ENCODE assay signal across 13 mouse cellular contexts in the genomic region with DNA sequence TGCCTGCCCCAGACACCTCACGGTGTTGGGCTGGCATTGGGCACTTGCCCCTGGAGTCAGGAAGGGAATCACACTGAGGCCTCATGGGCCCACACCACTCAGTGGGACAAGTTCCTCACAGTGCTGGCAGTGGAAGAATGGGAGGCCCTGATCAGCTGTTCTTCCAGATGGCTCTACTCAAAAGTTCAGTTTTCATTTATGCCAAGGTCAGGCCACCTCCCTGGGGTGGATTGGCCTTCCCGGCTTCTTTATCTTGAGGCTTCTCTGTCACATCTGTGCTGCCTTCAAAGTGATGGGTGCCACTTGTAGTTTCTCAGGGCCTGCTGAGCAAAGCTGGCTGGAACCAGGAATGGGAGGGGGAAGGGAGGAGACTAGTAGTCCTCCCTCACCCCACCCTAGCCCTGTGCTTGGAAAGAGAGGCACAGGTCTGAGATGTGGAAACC. TPM values are rescaled to one million over a fixed set of nuclear protein-coding genes. Genes with fewer than 3 reads are reported as not detected.
DNase-seq lines count a peak whose midpoint lies in the region; ATAC-seq and TF ChIP-seq lines count a peak whose summit lies in the region.
"Had no signal": no experiment of that assay in that cellular context is flagged by ENCODE, and none has a peak within 500 bp of the region (broad histone marks: within the 10 kb centered on the region; RNA-seq: fewer than 3 reads in every experiment).

No protein-coding gene starts in this region.

- H3K4me2 ChIP-seq in heart, postnatal 0 days (ENCODE audit: low read depth, low read length), result no peak overlapping the region
- H3K4me2 ChIP-seq: limb, embryonic 12.5 days; midbrain, embryonic 15.5 days had no signal

- no peaks in the 10 kb centered on the region for H3K9me3 ChIP-seq in heart, postnatal 0 days (replicated peaks; ENCODE audit: control insufficient read depth, low read length)
- H3K9me3 ChIP-seq: limb, embryonic 12.5 days; midbrain, embryonic 15.5 days had no signal

- TF ChIP-seq EP300 in heart, postnatal 0 days (IDR thresholded peaks at IDR 0.05; ENCODE audit: low read depth), result 0 out of 2 replicates have a peak, but pooled peaks have one; percentile 20

- peak overlapping the region; percentile 34; the same call in 1 of the 2 replicates for H3K9ac ChIP-seq in heart, postnatal 0 days (replicated peaks; ENCODE audit: low read depth, low read length)
- H3K9ac ChIP-seq: limb, embryonic 12.5 days; midbrain, embryonic 15.5 days had no signal

- no peaks in the 10 kb centered on the region for H3K36me3 ChIP-seq in heart, postnatal 0 days (replicated peaks; ENCODE audit: control insufficient read depth, insufficient read depth, low read length)
- H3K36me3 ChIP-seq in thymus, adult 2 months (ENCODE audit: control insufficient read depth, insufficient read depth, low read length), result no peaks in the 10 kb centered on the region
- H3K36me3 ChIP-seq: limb, embryonic 12.5 days; midbrain, embryonic 15.5 days had no signal

- H3K4me1 ChIP-seq in heart, postnatal 0 days (ENCODE audit: control insufficient read depth, insufficient read depth), result peaks cover 44% of the 10 kb centered on the region
- H3K4me1 ChIP-seq in thymus, adult 2 months (replicated peaks; ENCODE audit: control insufficient read depth, insufficient read depth, low read length), result no peaks in the 10 kb centered on the region
- H3K4me1 ChIP-seq: limb, embryonic 12.5 days; midbrain, embryonic 15.5 days had no signal

- TF ChIP-seq POLR2A in thymus, adult 2 months (IDR thresholded peaks at IDR 0.05; ENCODE audit: control insufficient read depth, extremely low read depth, insufficient read depth, low read length, poor library complexity), result no peak

- H3K27me3 ChIP-seq in heart, postnatal 0 days (ENCODE audit: control insufficient read depth, insufficient read depth, low read length), result no peaks in the 10 kb centered on the region
- no peaks in the 10 kb centered on the region for H3K27me3 ChIP-seq in thymus, adult 2 months (ENCODE audit: control insufficient read depth, insufficient read depth, low read length)
- H3K27me3 ChIP-seq: limb, embryonic 12.5 days; midbrain, embryonic 15.5 days had no signal

- no peak overlapping the region for H3K4me3 ChIP-seq in heart, postnatal 0 days (ENCODE audit: low read depth, low read length)
- no peak overlapping the region for H3K4me3 ChIP-seq in thymus, adult 2 months (ENCODE audit: control insufficient read depth, insufficient read depth, low read length)
- H3K4me3 ChIP-seq: limb, embryonic 12.5 days; midbrain, embryonic 15.5 days had no signal

- DNase-seq in kidney, postnatal 4 days, result peak; percentile 27 to 48
- DNase-seq in kidney, postnatal 14 days, result no peak
- peak; percentile 67 to 78 for DNase-seq in heart, adult 18-20 months
- DNase-seq in heart, postnatal 0 days (ENCODE audit: low spot score), result peak; percentile 76
- no peak for DNase-seq in thymus, adult 2 months
- DNase-seq: cerebellum, postnatal 25 days; kidney, adult 9 months had no signal

- peak overlapping the region; percentile 94 for H3K27ac ChIP-seq in heart, postnatal 0 days (ENCODE audit: low read depth)
- no peak overlapping the region for H3K27ac ChIP-seq in thymus, adult 2 months (ENCODE audit: control insufficient read depth, insufficient read depth, low read length)
- H3K27ac ChIP-seq: limb, embryonic 12.5 days; midbrain, embryonic 15.5 days had no signal

- peak; percentile 81 for ATAC-seq in heart, postnatal 0 days (ENCODE audit: insufficient read depth, low read depth)
- peak; percentile 65 for ATAC-seq in megakaryocyte progenitor cell, adult 5-6 weeks (replicated peaks; ENCODE audit: poor library complexity)
- ATAC-seq in monocyte, adult 5-6 weeks (replicated peaks; ENCODE audit: insufficient number of reproducible peaks, low FRiP score, low TSS enrichment, poor library complexity, severe bottlenecking), result no peak

- TF ChIP-seq CTCF in heart, postnatal 0 days (IDR thresholded peaks at IDR 0.05; ENCODE audit: low read depth), result no peak
- no peak for TF ChIP-seq CTCF in thymus, adult 2 months (IDR thresholded peaks at IDR 0.05; ENCODE audit: borderline replicate concordance, control insufficient read depth, extremely low read depth, insufficient read depth, low read length, poor library complexity)

- 30% methylated on average over 2 of the region's 2 CpGs for WGBS in heart, postnatal 0 days
- WGBS in thymus, adult 2 months, result 92% methylated on average over 2 of the region's 2 CpGs

RNA-seq across cellular contexts. Expression of gene Nt5dc3, which starts 14.7 kb away (rescaled TPM):
- 10 to 100 TPM; 33.7 to 35.6 TPM for total RNA-seq in heart, adult 18-20 months (2021)
- total RNA-seq in heart, postnatal 0 days (2014; rRNA removed; ENCODE audit: low replicate concordance), result 22.4 and 31.8 TPM in 2 replicates
- polyA plus RNA-seq in heart, postnatal 0 days (2015; fragmentation: Nextera tagmentation; extraction: Ambion mirVana), result 3.4 and 4.2 TPM in 2 replicates
- 3.4 and 4.2 TPM in 2 replicates for total RNA-seq in megakaryocyte progenitor cell, adult 5-6 weeks (2015)
- 3.0 and 3.2 TPM in 2 replicates for total RNA-seq in megakaryocyte progenitor cell, adult 5-6 weeks (2017)
- 2.2 to 4.7 TPM (median 2.6 TPM) in 3 replicates for total RNA-seq in monocyte, adult 5-6 weeks (2017)
- 6.7 and 7.5 TPM in 2 replicates for polyA plus RNA-seq in thymus, adult 2 months (2012; rRNA removed)

RNA-seq across cellular contexts. Expression of gene Gm49358, which starts 29.8 kb away (rescaled TPM):
- total RNA-seq in heart, adult 18-20 months (2021), result 10 to 100 TPM; 13.3 to 16.2 TPM
- 11.4 and 36.1 TPM in 2 replicates for total RNA-seq in heart, postnatal 0 days (2014; rRNA removed; ENCODE audit: low replicate concordance)
- not detected in 2 replicates for polyA plus RNA-seq in heart, postnatal 0 days (2015; fragmentation: Nextera tagmentation; extraction: Ambion mirVana)
- not detected in 2 replicates for total RNA-seq in megakaryocyte progenitor cell, adult 5-6 weeks (2015)
- total RNA-seq in megakaryocyte progenitor cell, adult 5-6 weeks (2017), result 0.21 TPM in 1 of 2 replicates, not detected in the other
- 1.6 TPM in 1 of 3 replicates, not detected in the others for total RNA-seq in monocyte, adult 5-6 weeks (2017)
- polyA plus RNA-seq in thymus, adult 2 months (2012; rRNA removed), result not detected in 2 replicates
- polyA plus RNA-seq: forebrain, embryonic 11.5 days; limb, embryonic 12.5 days; midbrain, embryonic 15.5 days; urinary bladder, adult 2 months had no signal

Comparison
In these comparisons a context has a peak if more than half of its experiments do, and no peak if none do; other contexts are left out.
1. DNase-seq: peak in kidney, postnatal 4 days (2 of 2), heart, adult 18-20 months (2 of 2) and heart, postnatal 0 days (single experiment); none in kidney, postnatal 14 days (single experiment) and thymus, adult 2 months (single experiment).